Mouse (Mus musculus): ENCODE data around the gene Clasrp.

GRCm38 (mm10) chr7:19541681-19542154 is 62.6 kb downstream of the Clasrp start:
- TF ChIP-seq POLR2A (IDR thresholded peaks at IDR 0.05; ENCODE audit: insufficient read depth, low read depth, low read length) (no peak), CTCF (IDR thresholded peaks at IDR 0.05) (no peak)
